Mouse (Mus musculus): ENCODE results near the gene Rpl28.
"Not testable (repeated sequence)": the region's sequence is repeated elsewhere in the genome, so short reads cannot be mapped to it uniquely, and the experiment has no call there.

Rpl28 gene

DNA sequence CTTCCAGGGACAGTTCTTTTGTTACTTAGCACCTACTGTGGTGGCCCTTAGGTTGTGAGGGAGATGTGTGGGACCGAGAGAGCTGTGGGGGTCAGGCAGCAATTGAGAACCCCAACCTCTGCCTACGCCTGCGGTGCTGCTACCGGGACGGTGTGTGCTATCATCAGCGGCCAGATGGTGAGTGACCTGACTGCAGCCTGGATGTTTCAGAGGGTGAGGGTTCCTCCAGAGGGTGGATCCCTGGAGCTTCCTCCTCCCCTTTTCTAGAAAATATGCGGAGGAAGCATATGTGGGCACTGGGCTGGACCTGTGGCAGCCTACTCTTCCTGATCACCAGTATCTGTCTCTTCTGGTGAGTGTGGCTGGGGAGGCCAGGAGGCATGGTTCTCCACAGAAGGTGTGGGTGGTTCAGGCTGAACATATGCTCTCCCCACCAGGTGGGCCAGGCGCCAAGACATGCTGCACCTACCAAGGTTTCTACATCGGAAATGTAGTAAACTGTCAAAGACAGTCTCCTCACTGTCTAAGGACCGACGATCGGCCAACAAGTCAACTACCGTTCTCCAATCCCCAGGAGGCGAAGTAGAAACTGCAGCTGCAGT is 8.9 kb upstream of the Rpl28 start:
- DNase-seq (ENCODE audit: low spot score), result no peak

DNA sequence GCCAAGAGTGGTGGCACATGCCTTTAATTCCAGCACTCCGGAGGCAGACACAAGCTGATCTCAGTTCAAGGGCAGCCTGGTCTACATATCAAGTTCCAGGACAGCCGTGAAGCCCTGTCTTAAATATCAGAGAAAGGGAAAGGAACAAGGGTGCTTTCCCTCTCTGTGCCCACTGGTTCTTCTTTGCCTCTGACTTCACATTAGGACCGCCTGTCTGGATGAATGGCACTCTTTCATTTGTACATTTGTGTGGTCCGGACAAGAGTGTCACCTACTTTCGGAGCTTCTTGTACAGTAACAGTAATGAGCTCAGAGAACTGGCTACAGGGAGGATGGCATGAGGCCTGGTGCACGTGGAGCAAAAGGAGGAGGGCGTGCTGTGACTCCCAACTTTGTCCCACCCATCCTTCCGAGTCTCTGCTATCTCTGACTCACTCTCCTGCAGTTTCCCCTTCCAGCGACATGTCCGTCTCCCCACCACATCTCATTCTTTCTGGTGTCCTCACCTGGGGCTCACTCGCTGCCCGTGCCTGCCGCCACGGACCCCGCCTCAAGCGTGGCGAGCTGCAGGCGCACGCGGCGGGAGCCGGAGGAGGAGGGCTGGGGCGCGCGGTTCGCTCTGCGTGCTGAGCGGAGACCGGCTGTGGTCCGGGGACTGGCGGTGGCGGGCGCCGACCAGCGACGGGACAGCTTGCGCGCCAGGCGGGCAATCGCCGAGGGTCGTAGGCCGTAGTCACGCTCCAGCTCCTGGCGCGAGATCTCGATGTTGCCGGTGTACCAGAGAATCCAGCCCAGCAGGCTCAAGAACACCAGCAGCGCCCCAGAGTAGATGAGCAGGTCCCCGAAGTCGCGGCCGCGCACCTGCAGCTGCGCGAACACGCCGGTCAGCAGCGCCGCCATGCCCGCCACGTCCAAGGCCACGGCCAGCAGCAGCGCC is 3.9 kb upstream of the Rpl28 start:
- peak; percentile 65 for DNase-seq (ENCODE audit: low spot score)

GRCm38 (mm10) chr7:4789436-4789935 is 3.2 kb upstream of the Rpl28 start, which contains the start of gene Tmem238:
Tmem238 (minus strand) TSS chr7:4789656.
- peak; percentile 38 for DNase-seq (ENCODE audit: low spot score)

DNA sequence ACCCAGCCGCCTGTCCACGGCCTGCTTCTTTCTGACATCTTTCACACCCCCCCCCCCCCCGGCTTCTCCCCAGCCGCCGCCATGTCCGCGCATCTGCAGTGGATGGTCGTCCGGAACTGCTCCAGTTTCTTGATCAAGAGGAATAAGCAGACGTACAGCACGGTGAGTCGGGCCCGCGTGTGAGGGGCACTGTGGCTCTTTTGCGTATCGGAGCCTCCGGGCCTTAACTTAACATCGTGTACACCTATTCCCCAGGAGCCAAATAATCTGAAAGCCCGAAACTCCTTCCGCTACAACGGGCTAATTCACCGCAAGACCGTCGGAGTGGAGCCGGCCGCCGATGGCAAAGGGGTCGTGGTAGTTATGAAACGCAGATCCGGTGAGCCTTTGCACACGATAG is 574 bp downstream of the Rpl28 start:
- DNase-seq (ENCODE audit: low spot score), result peak; percentile 37

- DNase-seq (ENCODE audit: low spot score), result no peak
Measured at GRCm38 (mm10) chr7:4793674-4794073, 1.0 kb downstream of the Rpl28 start.

- no peak for DNase-seq (ENCODE audit: low spot score)
Measured at GRCm38 (mm10) chr7:4794631-4795168, 2.0 kb downstream of the Rpl28 start.

- no peak for DNase-seq (ENCODE audit: low spot score)
Measured at GRCm38 (mm10) chr7:4795767-4796433, 3.2 kb downstream of the Rpl28 start.

- no peak for DNase-seq (ENCODE audit: low spot score)
Measured at GRCm38 (mm10) chr7:4802247-4802646, 9.6 kb downstream of the Rpl28 start.

- DNase-seq (ENCODE audit: low spot score), result no peak
Measured at GRCm38 (mm10) chr7:4806716-4807115, 14.0 kb downstream of the Rpl28 start.

DNA sequence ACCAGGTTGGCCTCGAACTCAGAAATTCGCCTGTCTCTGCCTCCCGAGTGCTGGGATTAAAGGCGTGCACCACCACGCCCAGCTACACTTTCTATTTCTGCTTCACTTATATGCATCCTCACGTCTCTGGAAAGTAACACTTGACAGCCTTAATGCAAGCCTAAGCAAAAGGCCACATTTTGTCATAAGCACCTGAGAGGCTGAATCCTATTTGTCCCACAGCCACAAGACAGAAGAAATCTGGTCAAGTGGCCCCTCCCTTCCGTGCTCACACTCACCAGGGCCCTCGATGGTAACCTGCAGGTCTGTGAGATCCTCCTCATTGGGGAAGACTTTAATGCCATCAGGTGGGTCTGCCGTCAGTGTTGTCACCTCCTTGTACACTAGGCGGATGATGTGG is 18.5 kb downstream of the Rpl28 start:
- not testable (repeated sequence) for DNase-seq (ENCODE audit: low spot score)

- DNase-seq (ENCODE audit: low spot score), result peak; percentile 67
Measured at GRCm38 (mm10) chr7:4811842-4812302, 19.2 kb downstream of the Rpl28 start.

DNA sequence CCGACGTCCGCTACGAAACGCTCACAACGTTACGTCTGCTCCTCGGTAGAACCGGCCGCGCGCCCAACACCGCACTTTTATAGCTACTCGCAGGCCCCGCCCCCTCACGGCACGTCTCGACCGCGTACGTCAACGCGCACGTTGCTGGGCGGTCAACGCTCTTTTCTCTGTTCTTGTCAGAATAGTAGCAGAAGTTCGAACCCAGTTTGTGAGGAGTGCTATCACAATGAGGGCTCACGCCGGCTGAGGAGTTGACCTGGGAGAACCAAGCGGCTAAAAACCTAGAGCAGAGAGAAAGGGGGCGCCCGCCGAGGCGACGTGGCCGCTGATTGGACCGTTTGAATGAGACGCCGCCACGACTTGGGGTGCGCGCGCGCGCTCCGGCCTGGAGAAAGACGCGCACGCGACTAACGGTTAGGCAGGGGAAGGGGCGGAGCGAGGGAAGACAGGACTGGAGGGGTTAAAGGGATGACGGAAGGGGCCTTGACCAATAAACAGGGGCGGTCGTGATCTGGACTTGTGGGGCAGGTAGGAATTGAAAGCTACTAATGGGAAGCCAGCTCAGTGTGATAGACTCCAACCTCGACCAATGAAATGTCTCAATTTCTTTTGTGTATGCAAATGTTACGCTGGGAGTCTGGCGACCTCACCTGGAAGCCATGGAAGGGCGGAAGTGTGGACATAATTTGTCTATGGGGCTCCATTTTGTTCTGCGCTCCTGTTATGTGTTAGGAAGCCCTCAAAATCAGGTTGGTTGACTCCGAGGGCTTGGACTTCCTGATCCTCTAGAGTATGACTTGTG is 19.8 kb downstream of the Rpl28 start, which contains the start of gene Ube2s:
Gene Ube2s (minus strand): TSS at position 288 of the 802 bp plus-strand sequence.
- peak; percentile 99 for DNase-seq (ENCODE audit: low spot score)

- DNase-seq (ENCODE audit: low spot score), result no peak
Measured at GRCm38 (mm10) chr7:4813105-4813791, 20.6 kb downstream of the Rpl28 start.

DNA sequence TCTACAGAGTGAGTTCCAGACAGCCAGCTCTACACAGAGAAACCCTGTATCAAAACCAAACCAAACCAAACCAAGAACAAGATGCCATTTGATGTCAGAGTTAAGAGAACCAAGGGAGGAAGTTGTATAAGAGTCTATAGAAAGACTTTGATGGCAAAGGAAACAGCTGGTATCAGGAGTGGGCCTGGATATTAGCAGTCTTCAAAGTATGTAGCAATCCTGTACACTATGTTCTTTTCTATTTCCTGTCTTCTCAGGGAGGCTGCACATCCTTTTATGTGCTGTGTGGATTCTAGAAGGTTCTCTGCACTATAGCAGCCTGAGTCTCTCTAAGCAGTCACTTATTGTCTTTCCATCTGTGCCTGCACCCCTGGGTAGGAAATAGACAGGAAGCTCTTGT is 23.9 kb downstream of the Rpl28 start:
- no peak for DNase-seq (ENCODE audit: low spot score)

DNA sequence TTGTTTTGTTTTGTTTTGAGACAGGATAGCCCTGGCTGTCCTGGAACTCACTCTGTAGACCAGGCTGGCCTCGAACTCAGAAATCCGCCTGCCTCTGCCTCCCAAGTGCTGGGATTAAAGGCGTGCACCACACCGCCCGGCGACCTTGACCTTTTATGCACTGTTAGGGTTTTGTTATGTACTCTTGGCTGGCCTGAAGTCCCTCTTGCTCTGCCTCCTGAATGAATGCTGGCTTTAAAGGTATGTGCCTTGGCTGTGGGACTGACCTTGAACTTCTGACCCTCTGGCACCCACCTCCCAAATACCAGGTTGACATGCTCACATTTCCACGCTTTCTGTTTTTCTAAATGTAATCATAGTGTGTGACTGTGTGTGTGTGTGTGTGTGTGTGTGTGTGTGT is 28.3 kb downstream of the Rpl28 start:
- not testable (repeated sequence) for DNase-seq (ENCODE audit: low spot score)

- DNase-seq (ENCODE audit: low spot score), result no peak
Measured at GRCm38 (mm10) chr7:4821690-4822089, 29.0 kb downstream of the Rpl28 start.

GRCm38 (mm10) chr7:4822162-4822907 is 29.7 kb downstream of the Rpl28 start:
- DNase-seq (ENCODE audit: low spot score), result no peak

GRCm38 (mm10) chr7:4825365-4825764 is 32.7 kb downstream of the Rpl28 start:
- DNase-seq (ENCODE audit: low spot score), result no peak

- DNase-seq (ENCODE audit: low spot score), result no peak
Measured at GRCm38 (mm10) chr7:4830476-4830875, 37.8 kb downstream of the Rpl28 start.
